Mouse (Mus musculus) heart, postnatal 0 days (tissue): ENCODE results near the gene 4930447C04Rik.

ENCODE experiments used
- CTCF ChIP-seq: IDR thresholded peaks from 2 replicates; pipeline ENCODE4 v1.5.1; 2016; ENCODE audit warnings: antibody characterized with exemption, control low read depth, low read depth
- EP300 ChIP-seq: IDR thresholded peaks from 2 replicates; pipeline ENCODE4 v1.6.1; 2016; ENCODE audit warnings: antibody characterized with exemption, low read depth

DNA sequence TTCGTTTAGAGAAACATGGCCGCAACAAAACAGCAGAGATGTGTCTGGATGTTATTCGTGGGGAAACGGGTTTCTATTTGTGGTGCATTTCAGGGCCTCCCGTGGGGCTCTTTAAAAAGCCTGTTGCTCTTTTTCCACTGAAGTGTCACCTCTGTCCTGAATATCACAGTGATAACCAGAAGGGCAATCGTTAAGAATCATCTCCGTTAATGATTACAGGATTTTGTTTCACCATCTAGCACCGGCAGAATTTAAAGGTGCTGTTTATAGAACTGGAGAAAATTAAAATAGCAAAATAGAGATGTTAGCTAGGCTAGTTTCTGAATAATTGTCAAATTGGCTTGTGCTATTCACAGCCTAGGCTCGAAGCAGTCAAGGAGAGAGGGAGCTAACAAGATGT lies 90.4 kb downstream of the 4930447C04Rik start:
- TF ChIP-seq CTCF = no peak
- no peak for TF ChIP-seq EP300
